Mouse (Mus musculus): ENCODE data around the gene Sez6l. TPM values are rescaled to one million over a fixed set of nuclear protein-coding genes. Genes with fewer than 3 reads are reported as not detected.

The Sez6l gene
- polyA plus RNA-seq, 1 experiment from 2014 or later = 0.63 TPM

GRCm38 (mm10) chr5:112548846-112549620, 28.0 kb downstream of the Sez6l start:
- Histone ChIP-seq H3K36me3 (no peaks in the 10 kb centered on the region), H3K4me1 (peaks cover 8% of the 10 kb centered on the region), H3K27ac (no peak overlapping the region), H3K4me3 (no peak overlapping the region), H3K9me3 (no peaks in the 10 kb centered on the region), H3K27me3 (ENCODE audit: insufficient read depth, poor library complexity, severe bottlenecking) (peaks cover 60% of the 10 kb centered on the region; the same call in 1 of the 2 replicates)
- 72% methylated on average over 12 of the region's 12 CpGs for WGBS
- DNase-seq (ENCODE audit: low spot score) = no peak

DNA sequence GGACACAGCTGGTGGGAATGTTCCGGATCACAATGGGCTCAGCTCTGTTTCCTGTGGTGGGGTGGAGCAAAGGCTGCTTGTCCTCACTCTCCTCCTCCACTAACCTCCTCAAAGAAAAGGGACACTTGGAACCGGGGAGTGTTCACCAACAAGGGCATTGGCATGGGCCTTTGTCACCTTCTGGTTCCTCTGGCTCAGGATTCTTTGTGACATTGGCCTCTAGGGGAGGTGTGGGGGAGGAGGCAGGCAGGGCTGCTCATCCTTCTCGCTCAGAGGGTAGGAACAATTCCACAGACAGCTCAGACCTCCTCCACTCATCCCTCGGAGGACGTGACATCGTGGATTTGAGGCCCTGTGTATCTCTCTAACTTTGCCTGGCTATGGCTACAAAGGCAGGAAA, 30.2 kb downstream of the Sez6l start:
- DNase-seq (ENCODE audit: low spot score) = no peak
- Histone ChIP-seq H3K4me1 (peaks cover 8% of the 10 kb centered on the region), H3K9me3 (no peaks in the 10 kb centered on the region), H3K27ac (no peak overlapping the region), H3K36me3 (no peaks in the 10 kb centered on the region), H3K4me3 (no peak overlapping the region), H3K27me3 (ENCODE audit: insufficient read depth, poor library complexity, severe bottlenecking) (peaks cover 53% of the 10 kb centered on the region; the same call in 1 of the 2 replicates)
- WGBS = 61% methylated on average over 6 of the region's 6 CpGs

DNA sequence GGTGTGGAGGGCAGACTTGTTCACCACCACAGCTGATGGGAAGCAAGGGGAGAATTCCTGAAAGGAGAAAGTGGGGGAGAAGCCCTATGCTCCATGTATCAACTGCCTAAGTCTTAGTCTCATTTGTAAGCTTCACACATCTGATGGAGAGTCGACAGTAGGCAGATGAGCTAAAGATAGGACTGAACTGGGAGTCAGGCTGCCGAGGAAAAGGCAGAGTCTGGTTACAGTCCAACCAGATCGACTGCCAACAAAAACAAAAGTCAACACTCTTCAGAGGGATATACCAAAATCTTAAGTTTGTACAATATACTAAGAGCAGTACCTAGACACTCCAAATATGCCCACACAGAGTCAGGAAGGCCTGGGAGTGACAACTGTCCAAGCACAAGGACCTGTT, 38.7 kb downstream of the Sez6l start:
- no peak for DNase-seq (ENCODE audit: low spot score)
- no peak overlapping the region for H3K4me3 ChIP-seq
- WGBS = 47% methylated on average over 3 of the region's 3 CpGs
- no peaks in the 10 kb centered on the region for H3K36me3 ChIP-seq
- peaks cover 37% of the 10 kb centered on the region for H3K27me3 ChIP-seq (ENCODE audit: insufficient read depth, poor library complexity, severe bottlenecking)
- H3K4me1 ChIP-seq = peaks cover 9% of the 10 kb centered on the region; the same call in 1 of the 2 replicates
- H3K27ac ChIP-seq = no peak overlapping the region
- no peaks in the 10 kb centered on the region for H3K9me3 ChIP-seq

DNA sequence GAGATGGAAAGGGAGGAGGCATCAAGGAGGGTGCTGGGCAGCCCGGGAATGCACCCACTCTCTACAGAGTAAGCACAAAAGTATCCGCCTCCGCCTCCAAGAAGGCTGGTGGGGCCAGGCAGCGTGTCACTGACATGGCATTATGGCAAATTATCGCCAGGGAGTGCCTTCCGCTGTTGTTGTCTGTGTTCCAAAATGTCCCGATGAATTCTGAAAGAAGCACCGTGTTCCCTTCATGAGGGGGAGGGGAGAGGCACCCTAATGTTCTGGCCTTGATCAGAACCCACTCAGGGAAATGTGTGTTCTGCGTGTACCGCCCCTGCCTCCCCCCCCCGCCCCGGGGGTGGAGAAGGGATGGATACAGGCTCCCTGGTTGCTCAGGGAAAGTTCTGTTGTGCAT, 41.1 kb downstream of the Sez6l start:
- no peak for DNase-seq (ENCODE audit: low spot score)
- H3K4me1 ChIP-seq = peaks cover 9% of the 10 kb centered on the region; the same call in 1 of the 2 replicates
- H3K9me3 ChIP-seq = peaks cover 6% of the 10 kb centered on the region; the same call in 1 of the 2 replicates
- H3K36me3 ChIP-seq = no peaks in the 10 kb centered on the region
- no peak overlapping the region for H3K4me3 ChIP-seq
- WGBS = 69% methylated on average over 12 of the region's 12 CpGs
- peaks cover 50% of the 10 kb centered on the region for H3K27me3 ChIP-seq (ENCODE audit: insufficient read depth, poor library complexity, severe bottlenecking)
- no peak overlapping the region for H3K27ac ChIP-seq

DNA sequence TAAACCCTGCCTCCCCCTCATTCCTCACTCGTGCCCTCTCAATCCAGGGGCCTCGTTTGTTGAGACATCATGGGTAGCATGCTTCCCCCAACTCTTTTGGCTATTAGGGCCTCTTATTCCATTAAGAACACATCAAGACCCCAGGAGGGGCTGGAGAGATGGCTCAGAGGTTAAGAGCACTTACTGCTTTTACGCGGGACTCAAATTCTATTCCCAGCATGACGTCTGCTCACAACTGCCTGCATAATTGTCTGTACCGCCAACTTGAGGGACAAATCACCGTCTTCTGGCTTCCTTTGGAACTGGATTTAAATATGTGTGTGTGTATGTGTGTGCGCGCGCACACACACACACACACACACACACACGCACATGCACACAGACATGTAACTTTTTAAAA, 42.8 kb downstream of the Sez6l start:
- H3K36me3 ChIP-seq = no peaks in the 10 kb centered on the region
- H3K27me3 ChIP-seq (ENCODE audit: insufficient read depth, poor library complexity, severe bottlenecking) = peaks cover 60% of the 10 kb centered on the region
- DNase-seq (ENCODE audit: low spot score) = no peak
- 51% methylated on average over 11 of the region's 11 CpGs for WGBS
- no peak overlapping the region for H3K27ac ChIP-seq
- peaks cover 6% of the 10 kb centered on the region; the same call in 1 of the 2 replicates for H3K9me3 ChIP-seq
- H3K4me3 ChIP-seq = no peak overlapping the region
- peaks cover 9% of the 10 kb centered on the region; the same call in 1 of the 2 replicates for H3K4me1 ChIP-seq

DNA sequence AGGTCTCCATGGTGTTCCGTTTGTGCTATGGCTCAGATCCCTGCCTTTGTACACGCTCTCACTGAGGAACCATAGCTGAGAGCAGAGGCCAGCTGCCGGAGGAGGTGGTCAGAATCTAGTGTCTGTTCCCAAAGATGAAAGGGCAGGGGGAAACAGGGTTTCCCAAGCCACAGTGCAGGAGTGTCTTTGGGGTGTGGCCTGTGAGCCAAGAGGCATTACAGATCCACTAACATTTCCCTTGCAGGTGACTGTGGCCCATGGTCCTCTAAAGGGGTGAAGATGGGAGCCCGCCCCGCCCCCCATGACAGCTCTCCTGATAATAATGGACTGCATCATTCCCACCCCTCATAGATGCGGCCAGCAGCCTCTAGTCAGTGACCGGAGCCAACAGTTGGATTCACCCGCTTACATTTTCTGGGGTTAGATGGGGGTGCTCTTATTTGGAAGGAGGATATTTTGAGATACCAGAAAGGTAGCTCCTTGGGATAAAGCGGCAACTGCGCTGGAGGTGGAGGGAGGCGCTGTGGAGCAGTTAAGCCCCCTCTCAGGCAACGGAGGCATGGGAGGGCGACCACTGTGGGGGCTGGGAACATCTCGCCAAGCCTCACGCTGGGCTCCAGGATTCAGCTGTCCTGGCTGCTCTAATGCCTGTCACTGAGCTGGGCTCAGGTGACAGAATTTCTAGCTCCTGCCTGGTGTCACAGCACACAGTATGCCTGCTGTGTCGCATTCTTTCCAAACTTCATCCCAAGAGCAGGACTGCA, 43.5 kb downstream of the Sez6l start:
- DNase-seq (ENCODE audit: low spot score) = no peak
- peaks cover 12% of the 10 kb centered on the region; the same call in 1 of the 2 replicates for H3K4me1 ChIP-seq
- no peak overlapping the region for H3K4me3 ChIP-seq
- WGBS = 44% methylated on average over 16 of the region's 16 CpGs
- H3K27ac ChIP-seq = no peak overlapping the region
- peaks cover 64% of the 10 kb centered on the region for H3K27me3 ChIP-seq (ENCODE audit: insufficient read depth, poor library complexity, severe bottlenecking)
- peaks cover 6% of the 10 kb centered on the region; the same call in 1 of the 2 replicates for H3K9me3 ChIP-seq
- no peaks in the 10 kb centered on the region for H3K36me3 ChIP-seq

GRCm38 (mm10) chr5:112532894-112533293, 44.1 kb downstream of the Sez6l start:
- Histone ChIP-seq H3K36me3 (no peaks in the 10 kb centered on the region), H3K27ac (no peak overlapping the region), H3K4me1 (peaks cover 12% of the 10 kb centered on the region; the same call in 1 of the 2 replicates), H3K9me3 (peaks cover 6% of the 10 kb centered on the region; the same call in 1 of the 2 replicates), H3K4me3 (no peak overlapping the region), H3K27me3 (ENCODE audit: insufficient read depth, poor library complexity, severe bottlenecking) (peaks cover 70% of the 10 kb centered on the region)
- WGBS = 75% methylated on average over 5 of the region's 5 CpGs
- no peak for DNase-seq (ENCODE audit: low spot score)

DNA sequence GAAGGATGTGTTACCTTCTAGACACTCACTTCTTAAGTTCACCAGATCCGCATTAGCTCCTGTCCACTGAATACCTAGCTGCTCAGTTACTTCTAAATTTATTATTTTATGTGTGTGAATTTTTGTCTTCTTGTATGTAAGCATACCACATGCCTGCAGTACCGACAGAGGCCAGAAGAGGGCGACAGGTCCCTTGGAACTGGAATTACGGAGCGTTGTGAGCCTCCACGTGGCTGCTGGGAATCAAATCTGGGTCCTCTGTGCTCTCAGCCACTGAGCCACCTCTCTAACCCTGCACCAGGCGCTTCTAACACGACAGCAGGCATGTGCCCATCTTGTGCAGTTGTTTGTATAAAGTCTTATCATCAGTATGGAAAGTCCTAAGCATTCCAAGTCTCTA, 44.8 kb downstream of the Sez6l start:
- Histone ChIP-seq H3K36me3 (no peaks in the 10 kb centered on the region), H3K9me3 (peaks cover 6% of the 10 kb centered on the region; the same call in 1 of the 2 replicates), H3K4me3 (no peak overlapping the region), H3K27ac (no peak overlapping the region), H3K27me3 (ENCODE audit: insufficient read depth, poor library complexity, severe bottlenecking) (peaks cover 73% of the 10 kb centered on the region), H3K4me1 (peaks cover 12% of the 10 kb centered on the region; the same call in 1 of the 2 replicates)
- no peak for DNase-seq (ENCODE audit: low spot score)
- WGBS = 56% methylated on average over 8 of the region's 8 CpGs

DNA sequence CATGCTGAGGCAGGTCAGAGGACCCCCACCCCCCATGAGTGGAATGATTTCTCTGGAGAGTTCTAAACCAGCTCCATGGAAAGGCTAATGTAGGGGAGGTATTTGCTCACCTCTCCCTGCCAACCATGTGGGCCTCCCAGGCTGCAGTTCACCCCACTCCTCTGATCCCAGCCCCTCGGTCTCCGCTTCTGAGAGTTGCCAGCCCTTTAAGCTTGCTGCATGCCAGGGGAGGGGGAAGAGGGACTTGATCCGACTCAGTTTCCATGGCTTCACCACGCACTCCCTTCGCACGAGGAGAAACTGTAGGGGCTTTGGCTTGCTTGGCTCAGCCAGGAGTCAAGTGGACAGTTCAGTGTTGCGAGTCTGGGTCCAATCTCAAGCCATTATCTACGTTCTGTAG, 45.9 kb downstream of the Sez6l start:
- H3K27ac ChIP-seq = no peak overlapping the region
- peaks cover 74% of the 10 kb centered on the region for H3K27me3 ChIP-seq (ENCODE audit: insufficient read depth, poor library complexity, severe bottlenecking)
- H3K4me1 ChIP-seq = peaks cover 17% of the 10 kb centered on the region
- H3K36me3 ChIP-seq = no peaks in the 10 kb centered on the region
- H3K4me3 ChIP-seq = no peak overlapping the region
- DNase-seq (ENCODE audit: low spot score) = no peak
- WGBS = 62% methylated on average over 8 of the region's 8 CpGs
- peaks cover 6% of the 10 kb centered on the region; the same call in 1 of the 2 replicates for H3K9me3 ChIP-seq

DNA sequence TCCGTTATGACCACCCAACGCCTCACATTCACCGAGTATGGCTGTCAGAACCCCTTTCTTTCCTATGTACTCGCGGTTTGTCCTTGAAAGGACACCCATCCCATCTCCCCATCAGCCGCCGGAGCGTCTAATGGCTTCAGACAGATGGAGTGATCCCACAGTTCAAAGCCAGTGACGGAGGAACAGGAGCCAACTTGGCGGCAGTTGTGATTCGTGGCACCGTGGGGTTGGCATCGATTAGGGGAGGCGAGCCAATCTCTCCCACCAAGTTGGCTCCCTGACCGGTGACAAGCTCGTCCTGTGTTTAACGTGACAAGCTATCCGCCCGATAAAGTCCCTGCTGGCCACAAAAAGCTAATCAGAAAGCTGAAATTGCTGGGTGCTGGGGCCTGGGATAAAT, 50.0 kb downstream of the Sez6l start:
- Histone ChIP-seq H3K27me3 (ENCODE audit: insufficient read depth, poor library complexity, severe bottlenecking) (peaks cover 49% of the 10 kb centered on the region), H3K4me3 (no peak overlapping the region), H3K27ac (no peak overlapping the region), H3K4me1 (peaks cover 25% of the 10 kb centered on the region), H3K9me3 (no peaks in the 10 kb centered on the region), H3K36me3 (no peaks in the 10 kb centered on the region)
- WGBS = 80% methylated on average over 19 of the region's 19 CpGs
- no peak for DNase-seq (ENCODE audit: low spot score)

DNA sequence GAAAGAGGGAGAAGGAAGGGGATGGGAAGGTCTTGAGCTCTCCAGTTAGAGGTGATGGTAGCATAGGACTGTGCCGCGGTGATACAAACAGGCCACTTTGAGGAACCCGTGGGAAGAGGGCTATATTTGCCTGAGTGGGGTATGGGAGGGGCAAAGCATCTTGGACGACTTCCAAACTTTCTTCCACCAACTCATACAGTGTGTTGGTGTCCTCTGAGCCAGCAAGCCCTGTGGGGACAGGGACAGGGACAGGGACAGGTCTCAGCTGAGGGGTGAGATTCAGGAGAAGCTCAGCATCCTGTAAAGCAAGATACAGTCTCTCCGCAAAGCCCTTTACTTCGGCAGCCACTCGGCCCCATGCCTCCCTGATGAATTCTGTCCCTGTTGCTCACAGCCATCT, 50.5 kb downstream of the Sez6l start:
- H3K4me3 ChIP-seq = no peak overlapping the region
- H3K36me3 ChIP-seq = no peaks in the 10 kb centered on the region
- H3K9me3 ChIP-seq = no peaks in the 10 kb centered on the region
- no peak overlapping the region for H3K27ac ChIP-seq
- no peak for DNase-seq (ENCODE audit: low spot score)
- peaks cover 30% of the 10 kb centered on the region for H3K4me1 ChIP-seq
- 74% methylated on average over 7 of the region's 7 CpGs for WGBS
- H3K27me3 ChIP-seq (ENCODE audit: insufficient read depth, poor library complexity, severe bottlenecking) = peaks cover 48% of the 10 kb centered on the region

DNA sequence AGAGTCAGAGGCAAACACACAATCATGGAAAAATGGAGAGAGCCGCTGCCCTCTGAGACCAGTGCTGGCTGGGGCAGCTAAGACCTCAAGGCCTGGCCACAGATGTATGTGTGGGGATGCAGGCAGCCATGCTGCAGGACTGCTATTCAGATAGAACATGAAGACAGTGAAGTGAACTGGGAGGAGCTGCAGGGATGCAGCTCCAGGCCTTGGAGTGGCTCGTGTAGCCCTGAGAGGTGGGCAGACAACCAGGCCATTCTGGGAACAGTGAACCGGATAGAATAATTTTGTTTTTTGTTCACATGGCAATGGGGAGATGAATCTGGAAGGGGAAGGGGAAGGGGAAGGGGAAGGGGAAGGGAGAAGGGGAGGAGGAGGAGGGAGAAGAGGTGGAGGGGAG, 51.0 kb downstream of the Sez6l start:
- H3K36me3 ChIP-seq = no peaks in the 10 kb centered on the region
- 0 out of 2 replicates have a peak overlapping the region, but pooled peaks have one; percentile 42 for H3K27ac ChIP-seq
- H3K4me1 ChIP-seq = peaks cover 35% of the 10 kb centered on the region
- DNase-seq (ENCODE audit: low spot score) = no peak
- 74% methylated on average over 3 of the region's 3 CpGs for WGBS
- H3K27me3 ChIP-seq (ENCODE audit: insufficient read depth, poor library complexity, severe bottlenecking) = peaks cover 48% of the 10 kb centered on the region
- H3K4me3 ChIP-seq = no peak overlapping the region
- no peaks in the 10 kb centered on the region for H3K9me3 ChIP-seq

- WGBS = 26% methylated on average over 5 of the region's 5 CpGs
- H3K27me3 ChIP-seq (ENCODE audit: insufficient read depth, poor library complexity, severe bottlenecking) = peaks cover 48% of the 10 kb centered on the region
- no peaks in the 10 kb centered on the region for H3K36me3 ChIP-seq
- no peak for DNase-seq (ENCODE audit: low spot score)
- H3K9me3 ChIP-seq = no peaks in the 10 kb centered on the region
- H3K27ac ChIP-seq = peak overlapping the region; percentile 42; the same call in 1 of the 2 replicates
- no peak overlapping the region for H3K4me3 ChIP-seq
- H3K4me1 ChIP-seq = peaks cover 42% of the 10 kb centered on the region
These were observed 51.7 kb downstream of the Sez6l start for GRCm38 (mm10) chr5:112525271-112525670.
